Mouse (Mus musculus) gastrocnemius, postnatal 10 days (tissue): ENCODE results near the gene Ntng1. TPM values are rescaled to one million over a fixed set of nuclear protein-coding genes. Genes with fewer than 3 reads are reported as not detected.

Experiments
- DNase-seq: peaks from one replicate; pipeline ENCODE4 v3.0.0; 2021; ENCODE audit warnings: mixed read lengths
- total RNA-seq, 2 experiments: library from RNA; stranded (reverse); gene quantifications; 2 replicates each; pipeline ENCODE4 v1.2.3; 2021

Gene Ntng1
- total RNA-seq, 2 experiments from 2014 or later, result 1.1 to 2.1 TPM

- DNase-seq, result no peak
Observed at GRCm38 (mm10) chr3:109923788-109924187, 220.0 kb downstream of the Ntng1 start.

- no peak for DNase-seq
Observed at GRCm38 (mm10) chr3:109918996-109919395, 224.8 kb downstream of the Ntng1 start.

GRCm38 (mm10) chr3:109917926-109918694 is 225.7 kb downstream of the Ntng1 start:
- no peak for DNase-seq

GRCm38 (mm10) chr3:109917077-109917476 is 226.7 kb downstream of the Ntng1 start:
- DNase-seq, result no peak

- DNase-seq, result no peak
Observed at GRCm38 (mm10) chr3:109914226-109914625, 229.6 kb downstream of the Ntng1 start.

GRCm38 (mm10) chr3:109890600-109890999 is 253.2 kb downstream of the Ntng1 start:
- DNase-seq, result no peak

- no peak for DNase-seq
Observed at GRCm38 (mm10) chr3:109885672-109886071, 258.1 kb downstream of the Ntng1 start.

GRCm38 (mm10) chr3:109879061-109879460 is 264.8 kb downstream of the Ntng1 start:
- DNase-seq, result no peak

- no peak for DNase-seq
Observed at GRCm38 (mm10) chr3:109871986-109872385, 271.8 kb downstream of the Ntng1 start.

GRCm38 (mm10) chr3:109858276-109858675 is 285.5 kb downstream of the Ntng1 start:
- no peak for DNase-seq

GRCm38 (mm10) chr3:109854449-109855155 is 289.2 kb downstream of the Ntng1 start:
- no peak for DNase-seq

GRCm38 (mm10) chr3:109846660-109847059 is 297.2 kb downstream of the Ntng1 start:
- DNase-seq, result no peak

GRCm38 (mm10) chr3:109825806-109826205 is 318.0 kb downstream of the Ntng1 start:
- no peak for DNase-seq

GRCm38 (mm10) chr3:109822803-109823474 is 320.9 kb downstream of the Ntng1 start:
- no peak for DNase-seq

- DNase-seq, result no peak
Observed at GRCm38 (mm10) chr3:109818821-109819685, 324.8 kb downstream of the Ntng1 start.

- DNase-seq, result no peak
Observed at GRCm38 (mm10) chr3:109809065-109809464, 334.7 kb downstream of the Ntng1 start.

- DNase-seq, result no peak
Observed at GRCm38 (mm10) chr3:109807211-109807934, 336.4 kb downstream of the Ntng1 start.

GRCm38 (mm10) chr3:109804145-109804544 is 339.7 kb downstream of the Ntng1 start:
- DNase-seq, result no peak

- no peak for DNase-seq
Observed at GRCm38 (mm10) chr3:109803616-109804015, 340.2 kb downstream of the Ntng1 start.

GRCm38 (mm10) chr3:109797354-109797753 is 346.5 kb downstream of the Ntng1 start:
- DNase-seq, result no peak

- no peak for DNase-seq
Observed at GRCm38 (mm10) chr3:109783231-109783630, 360.6 kb downstream of the Ntng1 start.
